Mouse (Mus musculus): ENCODE results near the gene Cpsf2.
"Not testable (repeated sequence)": the region's sequence is repeated elsewhere in the genome, so short reads cannot be mapped to it uniquely, and the experiment has no call there.

Cpsf2 gene

DNA sequence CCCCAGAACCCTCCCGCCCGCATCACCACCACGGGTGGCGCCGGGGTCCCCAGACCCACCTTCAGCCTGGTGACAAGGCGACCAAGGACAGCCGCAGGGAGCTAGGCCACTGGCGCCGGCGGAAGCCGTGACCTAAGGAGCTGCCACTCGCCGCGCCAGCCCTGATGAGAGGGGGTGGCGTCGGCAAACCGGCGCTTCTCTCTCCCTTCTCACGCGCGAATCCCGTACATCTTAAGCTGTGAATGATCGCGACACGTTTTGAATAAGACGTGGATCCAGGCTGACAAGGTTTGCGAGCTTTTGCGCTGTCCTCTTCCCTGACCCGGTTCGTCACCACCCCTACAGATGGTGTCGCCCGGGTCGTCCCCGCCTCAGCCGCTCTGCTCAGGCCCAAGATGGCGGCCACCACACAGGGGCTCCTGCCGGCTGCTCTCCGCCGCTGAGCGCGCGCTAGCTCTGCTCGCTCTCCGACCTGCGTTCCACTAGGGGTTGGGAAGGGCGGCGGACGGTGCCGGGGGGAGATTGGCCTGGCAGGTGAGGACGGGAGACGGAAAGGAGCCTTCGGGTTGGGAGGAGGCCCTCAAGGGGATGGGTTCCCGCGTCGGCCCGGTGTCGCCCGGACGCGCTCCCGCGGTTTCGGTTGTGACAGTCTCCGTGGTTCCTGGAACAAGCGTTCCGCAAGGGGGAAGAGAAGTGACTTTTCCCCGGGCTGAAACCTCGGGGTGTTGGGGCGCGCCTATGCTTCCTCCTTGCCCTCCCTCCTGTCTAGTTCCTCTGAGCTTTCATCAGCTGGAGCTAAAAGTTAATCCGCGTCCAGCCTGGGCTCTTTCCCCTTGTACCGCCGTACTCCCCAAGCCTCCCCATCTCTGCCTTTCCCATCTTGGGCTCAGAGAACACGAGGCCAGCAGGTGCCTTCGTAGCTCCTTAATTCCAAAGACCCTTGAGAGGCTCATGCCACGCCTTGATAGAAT is at the start of gene Cpsf2:
Cpsf2 (plus strand) TSS at position 388 of the 971 bp plus-strand sequence.
- peak; percentile 81 to 83 for DNase-seq (ENCODE audit: low read depth in 2 of 2, low spot score in 2 of 2)

GRCm38 (mm10) chr12:101928423-101928822 is 47.4 kb upstream of the Cpsf2 start:
- no peak for DNase-seq (ENCODE audit: low read depth in 2 of 2, low spot score in 2 of 2)

GRCm38 (mm10) chr12:101935223-101935622 is 40.6 kb upstream of the Cpsf2 start:
- DNase-seq (ENCODE audit: low read depth in 2 of 2, low spot score in 2 of 2): no peak

GRCm38 (mm10) chr12:101937572-101937971 is 38.2 kb upstream of the Cpsf2 start:
- DNase-seq (ENCODE audit: low read depth in 2 of 2, low spot score in 2 of 2): no peak

DNA sequence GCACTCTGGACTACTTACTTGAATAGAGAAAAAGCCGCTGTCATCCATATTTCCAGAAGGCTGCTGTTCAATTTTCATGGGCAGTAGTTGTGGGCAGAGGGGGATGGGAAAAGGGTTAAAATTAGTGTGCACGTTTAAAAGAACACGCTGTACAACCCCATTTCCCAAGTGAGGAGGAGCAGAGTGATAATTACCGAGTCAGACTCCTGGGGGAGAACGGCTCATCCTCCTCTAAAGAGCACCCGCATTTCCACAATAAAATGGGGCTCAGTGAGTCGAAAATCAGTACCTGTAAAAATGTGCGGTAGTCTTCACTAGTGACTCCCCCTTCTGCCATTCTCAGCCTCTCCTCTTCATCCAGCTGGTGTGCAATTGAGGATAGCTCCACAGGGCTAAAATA is 27.8 kb upstream of the Cpsf2 start:
- DNase-seq (ENCODE audit: low read depth in 2 of 2, low spot score in 2 of 2): no peak

GRCm38 (mm10) chr12:101948801-101949200 is 27.0 kb upstream of the Cpsf2 start:
- no peak for DNase-seq (ENCODE audit: low read depth in 2 of 2, low spot score in 2 of 2)

GRCm38 (mm10) chr12:101955821-101956220 is 20.0 kb upstream of the Cpsf2 start:
- not testable (repeated sequence) for DNase-seq (ENCODE audit: low read depth in 2 of 2, low spot score in 2 of 2)

DNA sequence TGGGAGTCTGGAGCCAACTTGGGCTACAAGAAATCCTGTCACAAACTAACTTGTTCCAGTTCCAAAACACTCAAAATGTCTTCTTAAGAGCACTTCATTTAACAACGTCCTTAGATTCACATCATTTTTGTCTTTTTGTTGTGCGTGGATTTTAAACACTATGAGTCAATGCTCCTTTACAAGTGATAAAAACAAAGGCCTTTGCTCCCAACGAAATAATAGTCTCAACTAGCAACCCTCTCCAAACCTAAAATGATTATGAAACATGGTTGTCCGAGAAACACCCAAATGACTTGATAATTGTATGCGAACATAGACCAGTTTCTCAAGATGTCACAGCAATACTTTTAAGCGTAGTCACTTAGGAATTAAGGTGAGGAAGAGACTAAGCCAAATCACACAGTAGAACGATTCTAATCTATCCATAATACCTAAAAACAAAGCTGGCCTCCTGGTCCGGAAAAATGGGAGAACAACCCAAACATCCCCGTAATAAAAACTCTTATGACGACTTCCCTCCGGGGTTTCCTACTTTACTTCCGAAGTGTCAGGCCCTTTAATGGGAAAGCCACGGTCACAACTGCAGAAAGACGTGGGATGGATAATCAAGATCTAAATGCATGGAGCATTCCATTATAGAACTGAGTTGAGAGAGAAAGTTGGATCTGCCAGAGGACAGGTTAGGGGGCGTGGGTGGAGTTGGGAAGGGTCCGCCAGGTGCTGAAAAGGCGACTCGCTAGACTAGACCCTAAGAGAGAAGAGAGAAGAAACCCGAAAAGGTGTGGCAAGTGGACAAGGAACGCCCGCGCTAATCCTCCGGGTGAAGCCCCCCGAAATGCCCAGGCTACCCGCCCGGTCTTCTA is 18.5 kb upstream of the Cpsf2 start:
- no peak for DNase-seq (ENCODE audit: low read depth in 2 of 2, low spot score in 2 of 2)

- DNase-seq (ENCODE audit: low read depth in 2 of 2, low spot score in 2 of 2): peak; percentile 93 to 94
Observed at GRCm38 (mm10) chr12:101957942-101958544, 17.7 kb upstream of the Cpsf2 start, which contains the start of gene Atxn3. Gene Atxn3 (minus strand): TSS chr12:101958246.

GRCm38 (mm10) chr12:101958556-101958955 is 17.2 kb upstream of the Cpsf2 start:
- DNase-seq (ENCODE audit: low read depth in 2 of 2, low spot score in 2 of 2): no peak

GRCm38 (mm10) chr12:101958960-101959780 is 16.6 kb upstream of the Cpsf2 start:
- not testable (repeated sequence) for DNase-seq (ENCODE audit: low read depth in 2 of 2, low spot score in 2 of 2)

- DNase-seq (ENCODE audit: low read depth in 2 of 2, low spot score in 2 of 2): no peak
Observed at GRCm38 (mm10) chr12:101971311-101971710, 4.5 kb upstream of the Cpsf2 start.

DNA sequence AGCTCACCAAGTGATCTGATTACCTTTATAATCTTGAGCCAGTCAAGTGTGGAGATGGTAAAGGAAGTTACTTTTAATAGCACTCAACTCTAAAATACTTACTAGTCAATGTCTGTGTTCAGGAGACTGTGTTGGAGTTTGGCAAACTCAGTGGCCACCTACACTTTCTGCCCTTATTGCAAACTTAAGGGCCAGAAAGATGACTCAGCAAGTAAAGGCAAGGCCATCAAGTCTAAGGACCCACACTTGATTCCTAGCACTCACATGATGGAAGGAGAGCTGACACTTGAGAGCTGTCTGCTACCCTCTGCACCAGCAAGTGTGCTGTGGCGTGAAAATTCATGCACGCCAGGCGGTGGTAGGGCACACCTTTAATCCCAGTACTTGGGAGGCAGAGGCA is 3.6 kb upstream of the Cpsf2 start:
- DNase-seq (ENCODE audit: low read depth in 2 of 2, low spot score in 2 of 2): no peak

GRCm38 (mm10) chr12:101974571-101974970 is 1.2 kb upstream of the Cpsf2 start:
- DNase-seq (ENCODE audit: low read depth in 2 of 2, low spot score in 2 of 2): no peak

- DNase-seq (ENCODE audit: low read depth in 2 of 2, low spot score in 2 of 2): no peak
Observed at GRCm38 (mm10) chr12:101975167-101975600, 604 bp upstream of the Cpsf2 start.

DNA sequence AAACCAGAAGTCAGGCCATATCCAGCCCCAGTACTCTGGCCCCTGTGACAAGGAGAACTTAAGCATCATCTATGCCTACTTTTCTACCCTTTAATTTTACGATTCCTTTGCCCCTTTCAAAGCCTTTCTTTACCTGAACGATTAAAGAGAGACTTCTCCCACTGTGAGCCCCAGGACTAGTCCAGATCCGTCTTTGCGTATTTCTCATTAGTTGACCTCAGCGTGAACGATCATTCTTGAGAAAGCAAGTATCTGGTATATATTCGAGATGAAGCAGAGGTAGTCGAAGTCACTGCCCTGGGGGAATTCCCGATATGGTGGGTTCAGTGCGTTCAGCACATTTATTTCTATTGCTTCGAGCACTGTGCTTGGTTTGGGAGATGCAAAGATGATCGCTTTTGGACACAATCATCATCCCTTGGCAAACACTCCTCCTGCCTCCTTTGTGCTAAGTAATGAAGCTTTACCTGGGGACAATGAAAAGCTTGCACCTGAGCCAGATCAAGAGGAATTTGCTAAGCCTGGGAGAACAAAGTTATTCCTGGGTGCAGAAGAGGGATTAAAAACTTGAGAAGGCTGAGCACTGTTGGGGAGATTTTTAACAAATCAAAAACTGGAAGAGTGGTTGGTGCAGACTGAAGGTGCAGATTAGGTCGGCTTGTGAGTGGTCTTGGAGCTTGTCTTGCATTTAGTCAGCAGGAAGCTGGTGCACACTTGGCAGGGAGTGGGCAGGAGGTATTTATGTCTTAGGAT is 1.0 kb downstream of the Cpsf2 start:
- no peak for DNase-seq (ENCODE audit: low read depth in 2 of 2, low spot score in 2 of 2)

- no peak for DNase-seq (ENCODE audit: low read depth in 2 of 2, low spot score in 2 of 2)
Observed at GRCm38 (mm10) chr12:101977404-101977915, 1.7 kb downstream of the Cpsf2 start.

- no peak for DNase-seq (ENCODE audit: low read depth in 2 of 2, low spot score in 2 of 2)
Observed at GRCm38 (mm10) chr12:101978162-101978561, 2.4 kb downstream of the Cpsf2 start.

DNA sequence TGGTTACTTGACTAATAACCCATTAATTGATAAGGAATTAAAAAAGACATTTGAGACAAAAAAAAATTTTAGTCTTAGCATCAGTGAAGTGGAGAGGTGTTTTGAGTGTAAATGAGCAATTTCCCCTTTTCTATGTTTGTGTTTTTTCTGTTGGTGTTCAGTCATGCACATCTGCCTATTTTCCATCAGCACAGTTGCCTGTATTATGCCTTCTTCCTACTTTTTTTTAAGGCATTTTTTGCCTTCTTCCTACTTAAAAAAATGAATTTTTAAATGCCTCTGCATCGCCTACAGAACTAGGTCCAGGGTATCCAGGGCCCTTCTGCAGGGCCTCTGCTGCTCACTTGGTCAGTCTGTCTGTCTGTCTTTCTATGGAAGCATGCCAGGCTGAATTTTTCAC is 2.8 kb downstream of the Cpsf2 start:
- DNase-seq (ENCODE audit: low read depth in 2 of 2, low spot score in 2 of 2): no peak

All from CD8-positive naive resting alpha-beta T cell, adult 2 months (primary cell).